In genomic region chr2:146347942-146348341, GRCm38 (mm10) we compare ENCODE assay signal across 12 mouse cellular contexts.
DNase-seq lines count a peak whose midpoint lies in the region; ATAC-seq lines count a peak whose summit lies in the region.
"Had no signal": no experiment of that assay in that cellular context is flagged by ENCODE, and none has a peak within 500 bp of the region (broad histone marks: within the 10 kb centered on the region; RNA-seq: fewer than 3 reads in every experiment).

No protein-coding gene starts in this region.

- no peak for DNase-seq in midbrain, embryonic 11.5 days (ENCODE audit: low spot score, missing footprints)
- DNase-seq in layer of hippocampus, postnatal 14 days (ENCODE audit: low spot score in 2 of 2), result peak; percentile 31 to 81
- DNase-seq in right cerebral cortex, postnatal 14 days, result peak; percentile 20
- no peak for DNase-seq in heart, adult 18-20 months
- no peak for DNase-seq in kidney, postnatal 4 days
- no peak for DNase-seq in urinary bladder, postnatal 25 days (ENCODE audit: low spot score)
- DNase-seq: heart, adult 2 months; kidney, adult 11 months; lung, adult 2 months; thymus, adult 18-20 months had no signal

- H3K4me3 ChIP-seq in midbrain, embryonic 13.5 days (replicated peaks), result no peak overlapping the region
- no peak overlapping the region for H3K4me3 ChIP-seq in midbrain, embryonic 11.5 days (ENCODE audit: low read depth, low read length)
- no peak overlapping the region for H3K4me3 ChIP-seq in forebrain, embryonic 16.5 days (replicated peaks; ENCODE audit: low read length)
- H3K4me3 ChIP-seq: heart, adult 2 months had no signal

- H3K27me3 ChIP-seq in midbrain, embryonic 13.5 days, result no peaks in the 10 kb centered on the region
- H3K27me3 ChIP-seq in midbrain, embryonic 11.5 days (ENCODE audit: control insufficient read depth, insufficient read depth, low read length), result no peaks in the 10 kb centered on the region
- no peaks in the 10 kb centered on the region for H3K27me3 ChIP-seq in forebrain, embryonic 16.5 days (replicated peaks; ENCODE audit: control insufficient read depth, insufficient read depth, low read length)

- H3K27ac ChIP-seq in midbrain, embryonic 13.5 days, result peak overlapping the region; percentile 30; the same call in 1 of the 2 replicates
- no peak overlapping the region for H3K27ac ChIP-seq in midbrain, embryonic 11.5 days (ENCODE audit: low read depth, low read length)
- peak overlapping the region; percentile 60 for H3K27ac ChIP-seq in forebrain, embryonic 16.5 days (ENCODE audit: low read length)
- H3K27ac ChIP-seq: heart, adult 2 months had no signal

- H3K9me3 ChIP-seq in midbrain, embryonic 13.5 days, result no peaks in the 10 kb centered on the region
- H3K9me3 ChIP-seq in midbrain, embryonic 11.5 days (ENCODE audit: control insufficient read depth, low read length), result no peaks in the 10 kb centered on the region
- H3K9me3 ChIP-seq in forebrain, embryonic 16.5 days (ENCODE audit: control insufficient read depth, low read length), result no peaks in the 10 kb centered on the region

- no peak overlapping the region for H3K9ac ChIP-seq in midbrain, embryonic 13.5 days (replicated peaks)
- H3K9ac ChIP-seq in midbrain, embryonic 11.5 days (ENCODE audit: low read length), result no peak overlapping the region
- H3K9ac ChIP-seq in forebrain, embryonic 16.5 days (replicated peaks; ENCODE audit: low read depth, low read length), result no peak overlapping the region

- peaks cover 35% of the 10 kb centered on the region for H3K36me3 ChIP-seq in midbrain, embryonic 13.5 days
- no peaks in the 10 kb centered on the region for H3K36me3 ChIP-seq in midbrain, embryonic 11.5 days (ENCODE audit: control insufficient read depth, insufficient read depth, low read length)
- peaks cover 2% of the 10 kb centered on the region; the same call in 1 of the 2 replicates for H3K36me3 ChIP-seq in forebrain, embryonic 16.5 days (ENCODE audit: control insufficient read depth, insufficient read depth)

- ATAC-seq in midbrain, embryonic 13.5 days, result peak; percentile 88
- no peak for ATAC-seq in midbrain, embryonic 11.5 days (ENCODE audit: low FRiP score)
- peak; percentile 96 for ATAC-seq in forebrain, embryonic 16.5 days

- H3K4me2 ChIP-seq in midbrain, embryonic 13.5 days (replicated peaks), result no peak overlapping the region
- H3K4me2 ChIP-seq in midbrain, embryonic 11.5 days, result no peak overlapping the region
- no peak overlapping the region for H3K4me2 ChIP-seq in forebrain, embryonic 16.5 days (ENCODE audit: low read length)

- H3K4me1 ChIP-seq in midbrain, embryonic 13.5 days (replicated peaks), result peaks cover 21% of the 10 kb centered on the region
- no peaks in the 10 kb centered on the region; the same call in 1 of the 2 replicates for H3K4me1 ChIP-seq in midbrain, embryonic 11.5 days (ENCODE audit: control insufficient read depth, insufficient read depth, low read length)
- peaks cover 11% of the 10 kb centered on the region for H3K4me1 ChIP-seq in forebrain, embryonic 16.5 days (replicated peaks; ENCODE audit: control insufficient read depth, insufficient read depth, low read length)

- WGBS in midbrain, embryonic 13.5 days, result 39% methylated on average over 2 of the region's 2 CpGs
- WGBS in midbrain, embryonic 11.5 days, result 61% methylated on average over 2 of the region's 2 CpGs
- 7% methylated on average over 2 of the region's 2 CpGs for WGBS in forebrain, embryonic 16.5 days

Comparison
In these comparisons a context has a peak if more than half of its experiments do, and no peak if none do; other contexts are left out.
1. DNase-seq: peak in layer of hippocampus, postnatal 14 days (2 of 2) and right cerebral cortex, postnatal 14 days (single experiment); none in midbrain, embryonic 11.5 days (single experiment), heart, adult 18-20 months (0 of 2), kidney, postnatal 4 days (0 of 2) and urinary bladder, postnatal 25 days (single experiment).